Mouse (Mus musculus) G1E (cell line): ENCODE measurements around the gene Hoxa5.

ENCODE experiments used
- CTCF ChIP-seq: IDR thresholded peaks from 2 replicates; pipeline ENCODE4 v1.5.1; 2012; ENCODE audit warnings: low read depth, low read length, inconsistent platforms, mixed read lengths
- GATA1 ChIP-seq: IDR thresholded peaks from 2 replicates; pipeline ENCODE4 v1.6.1; 2012; ENCODE audit warnings: borderline replicate concordance, low read length, inconsistent platforms, mixed read lengths
- POLR2AphosphoS5 ChIP-seq: IDR thresholded peaks from 2 replicates; pipeline ENCODE4 v1.6.1; 2012; ENCODE audit warnings: low read depth, low read length, inconsistent platforms; ENCODE audit not compliant: insufficient replicate concordance
- TAL1 ChIP-seq: conservative IDR thresholded peaks from 2 replicates; pipeline ENCODE4 v1.6.1; 2012; ENCODE audit warnings: low read depth, low read length, inconsistent platforms, mixed read lengths

DNA sequence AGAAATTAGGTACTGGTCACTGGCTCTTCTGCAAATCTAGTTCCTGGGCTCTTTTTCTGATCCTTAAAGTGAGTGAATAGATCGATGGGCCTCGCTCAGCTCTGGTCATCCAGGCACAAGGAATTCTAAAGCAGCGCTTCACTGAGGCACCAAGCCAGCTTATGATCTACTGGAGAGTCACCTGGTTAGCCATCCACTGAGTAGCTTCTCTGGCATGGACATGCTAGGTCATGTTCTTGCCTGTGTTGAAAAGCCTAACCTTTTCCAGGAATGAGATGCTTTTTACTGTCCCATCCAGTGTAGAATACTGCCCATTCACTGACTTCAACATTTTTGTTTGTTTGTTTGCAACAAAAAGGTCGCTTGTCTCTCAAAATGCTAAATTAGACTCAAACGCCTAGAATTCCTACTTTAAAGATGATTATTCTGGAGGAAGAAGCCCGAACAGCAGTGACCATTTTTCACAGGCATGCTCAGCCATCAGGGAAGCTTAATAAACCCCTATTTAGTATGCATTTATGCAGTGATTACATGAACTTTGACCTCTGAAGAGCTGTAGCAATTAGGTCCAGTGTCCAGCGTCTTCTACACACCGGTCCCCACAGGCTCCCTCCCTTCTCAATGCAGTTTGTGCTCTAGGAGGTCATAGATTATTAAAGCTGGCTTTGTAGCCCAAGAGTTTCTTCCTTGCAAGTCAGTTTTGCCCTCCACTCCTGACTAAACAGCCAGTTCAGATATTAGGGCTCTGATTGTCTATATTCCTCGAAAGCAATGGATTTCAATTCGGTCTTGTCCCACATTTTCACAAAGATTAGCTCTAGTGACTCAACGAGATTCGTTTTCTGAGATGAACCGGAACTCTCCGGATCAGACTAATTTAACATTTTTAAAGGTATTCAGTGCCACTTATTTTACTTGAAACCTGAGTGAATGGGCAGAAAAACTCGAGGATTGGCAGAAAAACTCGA, 51.9 kb downstream of the Hoxa5 start:
- TF ChIP-seq GATA1 (no peak), CTCF (no peak), TAL1 (no peak), POLR2AphosphoS5 (no peak)
